Mouse (Mus musculus): ENCODE measurements at regions not wholly inside any gene's neighbourhood (a gene's known extent, or its start where the extent isn't known, plus 50 kb on each side); places are given as distances from the start of the nearest gene placed in this dataset.

DNA sequence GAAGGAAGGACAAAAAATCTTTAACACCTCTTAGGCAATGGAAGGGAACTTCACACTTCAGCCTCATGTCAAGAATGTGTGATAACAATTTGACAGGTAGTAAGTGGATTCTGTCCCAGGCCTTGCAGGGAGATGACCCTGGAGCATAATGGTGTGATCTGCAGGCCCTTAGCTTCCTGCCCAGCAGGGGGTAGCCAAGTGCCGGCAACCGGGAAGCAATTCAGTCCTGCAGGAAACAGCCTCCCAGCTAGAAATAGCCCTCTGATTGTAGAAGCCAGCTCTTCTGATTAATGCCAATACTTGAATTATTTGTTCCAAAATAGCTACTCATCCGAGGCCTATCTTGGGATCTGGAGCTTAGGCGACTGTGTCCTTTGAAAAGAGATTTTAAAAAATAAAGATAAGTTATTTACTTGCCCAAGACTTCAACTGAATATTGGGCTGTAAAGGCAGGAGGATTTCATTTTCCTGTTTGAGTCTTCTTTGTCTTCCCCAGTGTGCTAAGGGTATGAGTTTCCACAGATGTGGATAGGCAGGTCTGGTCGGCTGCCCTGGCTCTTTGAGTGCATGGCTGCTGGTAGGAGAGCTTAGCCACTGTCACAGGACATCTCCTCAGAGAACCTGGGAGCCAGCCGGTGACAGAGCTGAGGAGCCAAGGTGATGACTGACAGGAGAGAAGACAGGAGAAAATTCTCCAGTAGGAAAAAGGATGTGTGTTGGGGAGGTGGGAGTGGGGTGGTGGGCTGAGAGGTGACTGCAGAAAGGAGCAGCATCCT lies 198.3 kb upstream of the Etaa1 start:
- TF ChIP-seq POLR2A (IDR thresholded peaks at IDR 0.05; ENCODE audit: borderline replicate concordance, insufficient read depth, low read length), result no peak
- TF ChIP-seq CTCF (IDR thresholded peaks at IDR 0.05; ENCODE audit: borderline replicate concordance, insufficient read depth, low read depth, low read length), result no peak

All from cerebellum, adult 2 months (tissue).